Mouse (Mus musculus) kidney, adult 9 months (tissue): ENCODE results near the gene Rufy2.
"Not testable (repeated sequence)": the region's sequence is repeated elsewhere in the genome, so short reads cannot be mapped to it uniquely, and the experiment has no call there.

Source experiments
- DNase-seq: peaks from one replicate; pipeline ENCODE4 v3.0.0; 2022

Rufy2 gene

GRCm38 (mm10) chr10:63053007-63053406 is 73.0 kb downstream of the Rufy2 start:
- no peak for DNase-seq

- not testable (repeated sequence) for DNase-seq
Observed at GRCm38 (mm10) chr10:63054071-63054470, 74.0 kb downstream of the Rufy2 start.

GRCm38 (mm10) chr10:63054586-63054985 is 74.6 kb downstream of the Rufy2 start:
- no peak for DNase-seq

GRCm38 (mm10) chr10:63056966-63057750 is 77.1 kb downstream of the Rufy2 start:
- peak; percentile 84 for DNase-seq

GRCm38 (mm10) chr10:63059862-63060261 is 79.8 kb downstream of the Rufy2 start, which contains the start of gene Pbld1:
Pbld1 (plus strand) TSS chr10:63060162.
- DNase-seq: no peak

GRCm38 (mm10) chr10:63060406-63060805 is 80.4 kb downstream of the Rufy2 start:
- DNase-seq: peak; percentile 91

GRCm38 (mm10) chr10:63061266-63061665 is 81.2 kb downstream of the Rufy2 start:
- DNase-seq: peak; percentile 87

- peak; percentile 91 for DNase-seq
Observed at GRCm38 (mm10) chr10:63062696-63063095, 82.7 kb downstream of the Rufy2 start.

GRCm38 (mm10) chr10:63063365-63063764 is 83.3 kb downstream of the Rufy2 start:
- DNase-seq: no peak

GRCm38 (mm10) chr10:63064516-63064915 is 84.5 kb downstream of the Rufy2 start:
- peak; percentile 75 for DNase-seq

GRCm38 (mm10) chr10:63065561-63065960 is 85.5 kb downstream of the Rufy2 start:
- DNase-seq: peak; percentile 53

GRCm38 (mm10) chr10:63065988-63066387 is 86.0 kb downstream of the Rufy2 start:
- DNase-seq: peak; percentile 91
